Mouse (Mus musculus): ENCODE measurements at regions not wholly inside any gene's neighbourhood (a gene's known extent, or its start where the extent isn't known, plus 50 kb on each side); places are given as distances from the start of the nearest gene placed in this dataset.

DNA sequence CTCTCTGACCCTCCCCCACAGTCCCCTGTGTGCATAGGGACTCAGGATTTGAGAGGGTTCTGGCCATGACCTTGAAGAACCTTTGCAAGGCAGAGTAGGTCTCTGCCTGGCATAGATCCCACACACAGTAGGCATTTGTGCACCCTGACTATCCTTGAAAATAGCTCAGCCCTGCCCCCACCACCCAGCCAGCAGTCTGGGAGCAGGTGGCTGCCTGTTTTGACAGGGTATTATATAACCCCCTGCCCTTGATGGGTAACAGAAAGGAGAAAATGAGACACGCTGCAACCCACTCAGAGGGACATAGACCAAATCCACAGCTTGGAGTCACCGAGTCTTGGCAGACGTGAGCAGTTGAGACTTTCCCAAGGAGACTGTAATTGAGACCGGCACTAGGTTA, 58.9 kb upstream of the Zfp536 start:
- Histone ChIP-seq H3K4me1 (replicated peaks) (no peaks in the 10 kb centered on the region), H3K4me3 (replicated peaks) (no peak overlapping the region), H3K36me3 (replicated peaks) (no peaks in the 10 kb centered on the region), H3K9ac (no peak overlapping the region), H3K4me2 (no peak overlapping the region), H3K9me3 (replicated peaks) (no peaks in the 10 kb centered on the region), H3K27me3 (no peaks in the 10 kb centered on the region), H3K27ac (replicated peaks) (no peak overlapping the region)
- no peak for ATAC-seq (ENCODE audit: insufficient read depth)
- WGBS (ENCODE audit: insufficient replicate concordance): 64% methylated on average over 4 of the region's 4 CpGs

GRCm38 (mm10) chr7:37825766-37826165, 52.3 kb upstream of the Zfp536 start:
- no peak overlapping the region for H3K9ac ChIP-seq
- H3K36me3 ChIP-seq (replicated peaks): no peaks in the 10 kb centered on the region
- H3K9me3 ChIP-seq (replicated peaks): no peaks in the 10 kb centered on the region
- WGBS (ENCODE audit: insufficient replicate concordance): 74% methylated on average over 5 of the region's 5 CpGs
- H3K4me2 ChIP-seq: no peak overlapping the region
- no peak overlapping the region for H3K27ac ChIP-seq (replicated peaks)
- H3K27me3 ChIP-seq: no peaks in the 10 kb centered on the region
- H3K4me3 ChIP-seq (replicated peaks): no peak overlapping the region
- 0 out of 2 replicates have a peak, but pooled peaks cover 3% of the 10 kb centered on the region for H3K4me1 ChIP-seq (replicated peaks)
- ATAC-seq (ENCODE audit: insufficient read depth): no peak

All from liver, embryonic 15.5 days (tissue).